Mouse (Mus musculus) C2C12 (cell line): ENCODE measurements around the gene Samd14. TPM values are rescaled to one million over a fixed set of nuclear protein-coding genes. Genes with fewer than 3 reads are reported as not detected.
"Not testable (repeated sequence)": the region's sequence is repeated elsewhere in the genome, so short reads cannot be mapped to it uniquely, and the experiment has no call there.

Source experiments
- H3K27me3 ChIP-seq: one replicate; pipeline ENCODE4 v1.6.1; 2011; ENCODE audit not compliant: control insufficient read depth, insufficient read depth, insufficient read length
- H3K36me3 ChIP-seq: one replicate; pipeline ENCODE4 v1.6.1; 2011; ENCODE audit not compliant: control insufficient read depth, insufficient read depth
- H3K4me3 ChIP-seq: one replicate; pipeline ENCODE4 v1.5.1; 2011; ENCODE audit warnings: mild to moderate bottlenecking, control low read depth; ENCODE audit not compliant: poor library complexity, insufficient read depth, severe bottlenecking
- H3K79me2 ChIP-seq: one replicate; pipeline ENCODE4 v1.6.1; 2011; ENCODE audit not compliant: control insufficient read depth, insufficient read depth
- H3K79me3 ChIP-seq: one replicate; pipeline ENCODE4 v1.6.1; 2011; ENCODE audit warnings: low read depth, control low read depth
- H3ac ChIP-seq: one replicate; pipeline ENCODE3; 2011; ENCODE audit warnings: low read depth; ENCODE audit not compliant: control insufficient read depth, insufficient read length
- CEBPB ChIP-seq: IDR thresholded peaks from one replicate; pipeline ENCODE4 v1.6.1; 2011; ENCODE audit warnings: low read depth, mild to moderate bottlenecking, control low read depth, moderate library complexity
- CTCF ChIP-seq: IDR thresholded peaks from one replicate; pipeline ENCODE4 v1.5.1; 2011; ENCODE audit not compliant: control insufficient read depth, insufficient read depth, insufficient read length
- FOSL1 ChIP-seq: IDR thresholded peaks from one replicate; pipeline ENCODE4 v1.8.0; 2011; ENCODE audit warnings: mild to moderate bottlenecking, low read length; ENCODE audit not compliant: poor library complexity, insufficient read depth, severe bottlenecking
- MAX ChIP-seq: IDR thresholded peaks from one replicate; pipeline ENCODE4 v1.6.1; 2011; ENCODE audit warnings: mild to moderate bottlenecking, control low read depth
- MYOD1 ChIP-seq: IDR thresholded peaks from one replicate; pipeline ENCODE4 v1.6.1; 2011; ENCODE audit warnings: low read depth; ENCODE audit not compliant: control insufficient read depth, insufficient read length
- MYOG ChIP-seq: IDR thresholded peaks from one replicate; pipeline ENCODE4 v1.6.1; 2011; ENCODE audit not compliant: control insufficient read depth, insufficient read length; ENCODE audit errors: extremely low read depth
- USF1 ChIP-seq: IDR thresholded peaks from one replicate; pipeline ENCODE4 v1.6.1; 2011; ENCODE audit warnings: low read depth, mild to moderate bottlenecking, control low read depth, moderate library complexity
- polyA plus RNA-seq: library from polyadenylated mRNA; unstranded; fragments of >200 nt; fragmentation: generic; extraction: Trizol; gene quantifications from one replicate; pipeline ENCODE4 v1.2.1, GENCODE M21; 2012; ENCODE audit warnings: missing spikeins

Gene Samd14
- polyA plus RNA-seq, 1 experiment, result 14.0 TPM

GRCm38 (mm10) chr11:95007418-95007817, 2.3 kb upstream of the Samd14 start:
- Histone ChIP-seq H3K79me3 (peaks cover 6% of the 10 kb centered on the region), H3K36me3 (peaks cover 25% of the 10 kb centered on the region), H3ac (no peak overlapping the region), H3K79me2 (peaks cover 17% of the 10 kb centered on the region), H3K4me3 (no peak overlapping the region), H3K27me3 (no peaks in the 10 kb centered on the region)
- TF ChIP-seq FOSL1, result no peak

- peak overlapping the region; percentile 63 for H3ac ChIP-seq
- peaks cover 20% of the 10 kb centered on the region for H3K36me3 ChIP-seq
- H3K27me3 ChIP-seq, result no peaks in the 10 kb centered on the region
- H3K79me2 ChIP-seq, result peaks cover 21% of the 10 kb centered on the region
- peaks cover 6% of the 10 kb centered on the region for H3K79me3 ChIP-seq
- TF ChIP-seq FOSL1, result no peak
- TF ChIP-seq MAX, result peak; percentile 6
- H3K4me3 ChIP-seq, result peak overlapping the region; percentile 66
These were observed 734 bp upstream of the Samd14 start for GRCm38 (mm10) chr11:95008661-95009628.

GRCm38 (mm10) chr11:95010141-95010739, 561 bp downstream of the Samd14 start:
- TF ChIP-seq FOSL1 (no peak), MYOD1 (no peak), MAX (no peak), CEBPB (no peak)
- peaks cover 24% of the 10 kb centered on the region for H3K36me3 ChIP-seq
- H3K79me2 ChIP-seq, result peaks cover 21% of the 10 kb centered on the region
- H3K79me3 ChIP-seq, result peaks cover 6% of the 10 kb centered on the region
- H3K4me3 ChIP-seq, result peak overlapping the region; percentile 66
- H3K27me3 ChIP-seq, result no peaks in the 10 kb centered on the region
- H3ac ChIP-seq, result peak overlapping the region; percentile 63

DNA sequence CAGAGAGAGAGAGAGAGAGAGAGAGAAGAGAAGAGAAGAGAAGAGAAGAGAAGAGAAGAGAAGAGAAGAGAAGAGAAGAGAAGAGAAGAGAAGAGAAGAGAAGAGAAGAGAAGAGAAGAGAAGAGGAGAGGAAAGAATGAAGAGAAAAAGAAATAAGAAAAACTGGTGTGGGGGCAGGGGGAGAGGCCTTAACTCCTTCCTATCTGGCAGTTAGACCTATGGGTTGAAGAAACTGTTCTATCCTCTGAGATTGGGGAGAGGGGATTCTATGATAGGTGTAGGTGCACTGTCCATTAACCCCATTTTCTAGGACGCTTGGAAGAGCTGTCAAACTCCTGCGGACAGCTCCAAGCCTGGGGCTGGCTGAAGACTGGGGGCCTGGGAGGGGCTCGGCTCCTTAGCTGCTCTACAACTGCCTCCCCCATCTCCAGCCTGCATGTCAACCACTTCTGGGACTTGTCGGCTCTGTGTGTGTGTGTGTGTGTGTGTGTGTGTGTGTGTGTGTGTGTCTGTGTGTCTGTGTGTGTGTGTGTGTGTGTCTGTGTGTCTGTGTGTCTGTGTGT, 1.2 kb downstream of the Samd14 start:
- not testable (repeated sequence) for H3K27me3 ChIP-seq, H3K79me3 ChIP-seq
- Histone ChIP-seq H3ac (peak overlapping the region; percentile 30), H3K4me3 (peak overlapping the region; percentile 66), H3K79me2 (peaks cover 21% of the 10 kb centered on the region), H3K36me3 (peaks cover 19% of the 10 kb centered on the region)

- peak overlapping the region; percentile 14 for H3K4me3 ChIP-seq
These were observed 1.7 kb downstream of the Samd14 start for GRCm38 (mm10) chr11:95011416-95011815.

GRCm38 (mm10) chr11:95012075-95012474, 2.4 kb downstream of the Samd14 start:
- H3K79me2 ChIP-seq, result peaks cover 21% of the 10 kb centered on the region
- peaks cover 6% of the 10 kb centered on the region for H3K79me3 ChIP-seq
- H3ac ChIP-seq, result no peak overlapping the region
- H3K36me3 ChIP-seq, result peaks cover 15% of the 10 kb centered on the region
- no peaks in the 10 kb centered on the region for H3K27me3 ChIP-seq
- no peak for TF ChIP-seq USF1
- no peak overlapping the region for H3K4me3 ChIP-seq

More at GRCm38 (mm10) chr11:95011416-95011815, 1.7 kb downstream of the Samd14 start:
- Histone ChIP-seq H3K27me3 (no peaks in the 10 kb centered on the region), H3ac (no peak overlapping the region), H3K79me3 (peaks cover 6% of the 10 kb centered on the region), H3K79me2 (peaks cover 21% of the 10 kb centered on the region), H3K36me3 (peaks cover 17% of the 10 kb centered on the region)
- TF ChIP-seq MYOG (no peak), CEBPB (no peak), MYOD1 (no peak), MAX (no peak), USF1 (no peak), FOSL1 (no peak), CTCF (no peak)
